Comparison of ENCODE assay signal across 12 mouse cellular contexts in genomic region chr8:120512326-120512725, GRCm38 (mm10).
A peak's percentile ranks its signal among the peaks of the same experiment; 100 is the strongest.
DNase-seq lines count a peak whose midpoint lies in the region; ATAC-seq and TF ChIP-seq lines count a peak whose summit lies in the region.
"Had no signal": no experiment of that assay in that cellular context is flagged by ENCODE, and none has a peak within 500 bp of the region (broad histone marks: within the 10 kb centered on the region; RNA-seq: fewer than 3 reads in every experiment).

No protein-coding gene starts in this region.

- DNase-seq in embryonic facial prominence, embryonic 10.5 days (ENCODE audit: low spot score): no peak
- DNase-seq in right cerebral cortex, postnatal 14 days: no peak
- DNase-seq: right cerebral cortex, postnatal 25 days had no signal

- H3K27me3 ChIP-seq in intestine, embryonic 16.5 days (replicated peaks; ENCODE audit: control insufficient read depth, insufficient read depth, low read length): no peaks in the 10 kb centered on the region
- no peaks in the 10 kb centered on the region for H3K27me3 ChIP-seq in intestine, postnatal 0 days (replicated peaks; ENCODE audit: control insufficient read depth, insufficient read depth, low read length)
- peaks cover 78% of the 10 kb centered on the region for H3K27me3 ChIP-seq in embryonic facial prominence, embryonic 10.5 days (replicated peaks; ENCODE audit: low read depth, poor library complexity, severe bottlenecking)
- no peaks in the 10 kb centered on the region for H3K27me3 ChIP-seq in forebrain, embryonic 15.5 days
- peaks cover 43% of the 10 kb centered on the region for H3K27me3 ChIP-seq in midbrain, embryonic 12.5 days
- 0 out of 2 replicates have a peak, but pooled peaks cover 4% of the 10 kb centered on the region for H3K27me3 ChIP-seq in kidney, embryonic 15.5 days
- H3K27me3 ChIP-seq: CH12.LX; lung, embryonic 15.5 days had no signal

- peaks cover 76% of the 10 kb centered on the region for H3K4me1 ChIP-seq in intestine, embryonic 16.5 days (ENCODE audit: control insufficient read depth, insufficient read depth, low read length)
- H3K4me1 ChIP-seq in intestine, postnatal 0 days (replicated peaks; ENCODE audit: control insufficient read depth, insufficient read depth, low read length): peaks cover 19% of the 10 kb centered on the region
- peaks cover 100% of the 10 kb centered on the region for H3K4me1 ChIP-seq in embryonic facial prominence, embryonic 10.5 days
- H3K4me1 ChIP-seq in forebrain, embryonic 15.5 days: peaks cover 100% of the 10 kb centered on the region
- peaks cover 100% of the 10 kb centered on the region for H3K4me1 ChIP-seq in midbrain, embryonic 12.5 days
- H3K4me1 ChIP-seq in kidney, embryonic 15.5 days: peaks cover 93% of the 10 kb centered on the region

- no peak overlapping the region for H3K4me2 ChIP-seq in intestine, embryonic 16.5 days (ENCODE audit: low read depth, low read length)
- no peak overlapping the region for H3K4me2 ChIP-seq in intestine, postnatal 0 days (replicated peaks; ENCODE audit: low read depth)
- no peak overlapping the region for H3K4me2 ChIP-seq in forebrain, embryonic 15.5 days (replicated peaks)
- H3K4me2 ChIP-seq in midbrain, embryonic 12.5 days (replicated peaks): no peak overlapping the region
- no peak overlapping the region for H3K4me2 ChIP-seq in kidney, embryonic 15.5 days
- H3K4me2 ChIP-seq: lung, embryonic 15.5 days had no signal

- no peak overlapping the region for H3K4me3 ChIP-seq in intestine, embryonic 16.5 days (ENCODE audit: low read length)
- no peak overlapping the region for H3K4me3 ChIP-seq in intestine, postnatal 0 days (ENCODE audit: low read depth, low read length)
- no peak overlapping the region for H3K4me3 ChIP-seq in embryonic facial prominence, embryonic 10.5 days
- H3K4me3 ChIP-seq in forebrain, embryonic 15.5 days: no peak overlapping the region
- H3K4me3 ChIP-seq in midbrain, embryonic 12.5 days: no peak overlapping the region
- no peak overlapping the region for H3K4me3 ChIP-seq in kidney, embryonic 15.5 days (replicated peaks)
- H3K4me3 ChIP-seq: lung, embryonic 15.5 days had no signal

- 0 out of 2 replicates have a peak overlapping the region, but pooled peaks have one; percentile 38 for H3K9ac ChIP-seq in intestine, embryonic 16.5 days (ENCODE audit: low read depth, low read length)
- no peak overlapping the region for H3K9ac ChIP-seq in intestine, postnatal 0 days (ENCODE audit: low read depth, low read length)
- H3K9ac ChIP-seq in forebrain, embryonic 15.5 days (replicated peaks): no peak overlapping the region
- no peak overlapping the region for H3K9ac ChIP-seq in midbrain, embryonic 12.5 days (replicated peaks)
- H3K9ac ChIP-seq in kidney, embryonic 15.5 days: no peak overlapping the region
- H3K9ac ChIP-seq: lung, embryonic 15.5 days had no signal

- H3K9me3 ChIP-seq in intestine, embryonic 16.5 days (ENCODE audit: control insufficient read depth, low read length): no peaks in the 10 kb centered on the region
- no peaks in the 10 kb centered on the region for H3K9me3 ChIP-seq in intestine, postnatal 0 days (ENCODE audit: control insufficient read depth)
- H3K9me3 ChIP-seq in embryonic facial prominence, embryonic 10.5 days: no peaks in the 10 kb centered on the region
- no peaks in the 10 kb centered on the region for H3K9me3 ChIP-seq in forebrain, embryonic 15.5 days
- H3K9me3 ChIP-seq in midbrain, embryonic 12.5 days: no peaks in the 10 kb centered on the region
- H3K9me3 ChIP-seq in kidney, embryonic 15.5 days (replicated peaks): no peaks in the 10 kb centered on the region
- H3K9me3 ChIP-seq: lung, embryonic 15.5 days had no signal

- ATAC-seq in intestine, embryonic 16.5 days: no peak
- no peak for ATAC-seq in intestine, postnatal 0 days
- ATAC-seq in forebrain, embryonic 15.5 days (replicated peaks): no peak
- ATAC-seq in midbrain, embryonic 12.5 days (ENCODE audit: low FRiP score, low read depth): no peak
- no peak for ATAC-seq in kidney, embryonic 15.5 days (replicated peaks; ENCODE audit: low FRiP score)
- no peak for ATAC-seq in erythroblast, adult 5-6 weeks (replicated peaks; ENCODE audit: low FRiP score, poor library complexity, severe bottlenecking)

- WGBS in intestine, embryonic 16.5 days: 64% methylated on average over 11 of the region's 11 CpGs
- 69% methylated on average over 11 of the region's 11 CpGs for WGBS in intestine, postnatal 0 days
- WGBS in embryonic facial prominence, embryonic 10.5 days: 38% methylated on average over 11 of the region's 11 CpGs
- 20% methylated on average over 11 of the region's 11 CpGs for WGBS in forebrain, embryonic 15.5 days
- WGBS in midbrain, embryonic 12.5 days: 33% methylated on average over 11 of the region's 11 CpGs
- 58% methylated on average over 11 of the region's 11 CpGs for WGBS in kidney, embryonic 15.5 days

- no peak for TF ChIP-seq CTCF in intestine, postnatal 0 days (IDR thresholded peaks at IDR 0.05; ENCODE audit: low read depth)

- H3K27ac ChIP-seq in intestine, embryonic 16.5 days (ENCODE audit: low read length): no peak overlapping the region
- H3K27ac ChIP-seq in intestine, postnatal 0 days (ENCODE audit: low read depth, low read length): no peak overlapping the region
- H3K27ac ChIP-seq in embryonic facial prominence, embryonic 10.5 days (replicated peaks): 0 out of 2 replicates have a peak overlapping the region, but pooled peaks have one; percentile 40
- H3K27ac ChIP-seq in forebrain, embryonic 15.5 days (replicated peaks): peak overlapping the region; percentile 91
- 0 out of 2 replicates have a peak overlapping the region, but pooled peaks have one; percentile 8 for H3K27ac ChIP-seq in midbrain, embryonic 12.5 days (replicated peaks)
- no peak overlapping the region for H3K27ac ChIP-seq in kidney, embryonic 15.5 days
- H3K27ac ChIP-seq: kidney, postnatal 0 days; lung, embryonic 15.5 days had no signal

- H3K36me3 ChIP-seq in intestine, embryonic 16.5 days (ENCODE audit: control insufficient read depth, insufficient read depth, low read length): no peaks in the 10 kb centered on the region
- no peaks in the 10 kb centered on the region for H3K36me3 ChIP-seq in intestine, postnatal 0 days (ENCODE audit: control insufficient read depth, insufficient read depth)
- H3K36me3 ChIP-seq in embryonic facial prominence, embryonic 10.5 days (replicated peaks): no peaks in the 10 kb centered on the region
- no peaks in the 10 kb centered on the region for H3K36me3 ChIP-seq in forebrain, embryonic 15.5 days
- no peaks in the 10 kb centered on the region for H3K36me3 ChIP-seq in midbrain, embryonic 12.5 days
- no peaks in the 10 kb centered on the region for H3K36me3 ChIP-seq in kidney, embryonic 15.5 days
- H3K36me3 ChIP-seq: lung, embryonic 15.5 days had no signal

Comparison
In these comparisons a context has a peak if more than half of its experiments do, and no peak if none do; other contexts are left out.
1. H3K27ac ChIP-seq: peak in embryonic facial prominence, embryonic 10.5 days (single experiment), forebrain, embryonic 15.5 days (single experiment) and midbrain, embryonic 12.5 days (single experiment); none in intestine, embryonic 16.5 days (single experiment), intestine, postnatal 0 days (single experiment) and kidney, embryonic 15.5 days (single experiment).